Mouse (Mus musculus) left cerebral cortex, postnatal 14 days (tissue): Measurements from ENCODE around the gene Gpr26. TPM values are rescaled to one million over a fixed set of nuclear protein-coding genes. Genes with fewer than 3 reads are reported as not detected.

Experiments
- DNase-seq, 2 experiments: peaks; one replicate each; pipeline ENCODE4 v3.0.0; 2021 to 2022; ENCODE audit warnings: low spot score in 2 of 2, mixed read lengths in 1 of 2
- intact Hi-C: fragments of 180-260 bp; cut with DNase I; formaldehyde crosslinking; loops from one replicate; pipeline ENCODE4 v1.15.1; 2025
- total RNA-seq, 2 experiments: library from RNA; stranded (reverse); gene quantifications; 2 replicates each; pipeline ENCODE4 v1.2.3; 2021

Gene Gpr26
- total RNA-seq, 2 experiments from 2014 or later: 110 to 119 TPM

DNA sequence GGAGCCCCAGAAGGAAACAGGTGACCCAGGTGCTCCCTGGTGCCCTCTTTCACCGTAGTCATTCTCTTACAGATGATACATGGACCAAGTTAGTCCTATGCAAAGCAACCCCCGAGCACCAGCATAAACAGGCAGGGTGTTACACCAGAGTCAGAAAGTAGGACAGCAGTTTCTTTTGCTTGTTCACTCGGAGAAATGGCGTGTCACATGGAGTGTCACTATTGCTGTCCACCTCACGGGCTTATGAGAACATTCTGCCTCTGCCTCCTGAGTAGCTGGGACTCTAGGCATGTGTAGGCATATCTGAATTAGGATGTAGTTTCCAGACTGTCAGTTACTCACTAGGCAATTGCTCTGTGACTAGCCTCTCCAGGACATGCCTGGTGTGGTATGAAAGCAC is 47.7 kb downstream of the Gpr26 start:
- intact Hi-C loops: no loop called here
- peak in 1 of 2 experiments; percentile 51 for DNase-seq

DNA sequence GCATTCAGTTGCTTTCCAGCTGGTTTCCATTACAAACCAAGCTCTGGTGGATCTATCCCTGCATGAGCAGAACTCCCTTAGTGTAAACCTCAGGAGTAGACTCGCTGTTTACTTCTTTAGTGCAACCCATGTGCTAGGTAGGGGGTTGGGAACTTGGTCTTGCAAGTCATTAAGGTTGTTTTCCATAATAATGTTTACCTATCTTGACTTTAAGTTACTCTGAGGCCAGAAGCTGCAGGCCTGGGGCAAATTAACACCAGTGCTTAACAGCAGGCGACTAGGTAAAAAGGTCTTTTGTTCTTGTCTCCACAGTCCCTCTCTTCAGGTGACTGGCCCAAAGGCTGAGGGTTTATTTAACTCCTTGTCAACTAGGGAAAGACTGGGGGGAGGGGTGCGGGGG is 48.9 kb downstream of the Gpr26 start:
- intact Hi-C loops: no loop called here

GRCm38 (mm10) chr7:132015933-132016332 is 49.7 kb downstream of the Gpr26 start:
- intact Hi-C loops: no loop called here
- DNase-seq: no peak

More for the DNA sequence above, 48.9 kb downstream of the Gpr26 start:
- DNase-seq: no peak

GRCm38 (mm10) chr7:132025591-132025990 is 59.3 kb downstream of the Gpr26 start:
- no peak for DNase-seq
- intact Hi-C loops: no loop called here

GRCm38 (mm10) chr7:132026671-132027070 is 60.4 kb downstream of the Gpr26 start:
- DNase-seq: no peak
- intact Hi-C loops: no loop called here

GRCm38 (mm10) chr7:132031940-132032531 is 65.8 kb downstream of the Gpr26 start:
- intact Hi-C loops: no loop called here
- DNase-seq: peak in 1 of 2 experiments; percentile 42

Other genes starting within 250 kb of the Gpr26 start
- 1 to 10 TPM; 4.5 to 4.9 TPM for gene Cpxm2, start 188.3 kb downstream of the Gpr26 start, total RNA-seq